Mouse (Mus musculus): ENCODE results near the gene Mrps11. TPM values are rescaled to one million over a fixed set of nuclear protein-coding genes. Genes with fewer than 3 reads are reported as not detected.

Mrps11 gene
- polyA plus RNA-seq, 1 experiment from 2014 or later: 64.7 TPM

GRCm38 (mm10) chr7:78785906-78786305 is 3.0 kb downstream of the Mrps11 start:
- H3K4me2 ChIP-seq: no peak overlapping the region
- no peak overlapping the region for H3K9ac ChIP-seq (ENCODE audit: low read depth, low read length)
- H3K36me3 ChIP-seq (ENCODE audit: control insufficient read depth, insufficient read depth, low read length): peaks cover 8% of the 10 kb centered on the region; the same call in 1 of the 2 replicates
- H3K4me1 ChIP-seq (ENCODE audit: control insufficient read depth, insufficient read depth, low read length): peaks cover 5% of the 10 kb centered on the region
- no peak overlapping the region for H3K4me3 ChIP-seq (ENCODE audit: low read depth, low read length)
- H3K27me3 ChIP-seq (ENCODE audit: control insufficient read depth, insufficient read depth, low read length): no peaks in the 10 kb centered on the region
- H3K27ac ChIP-seq (ENCODE audit: low read depth, low read length): no peak overlapping the region
- ATAC-seq (replicated peaks; ENCODE audit: insufficient number of reproducible peaks, low FRiP score, low TSS enrichment): no peak
- no peaks in the 10 kb centered on the region for H3K9me3 ChIP-seq (replicated peaks; ENCODE audit: control insufficient read depth, low read length)
- 74% methylated on average over 5 of the region's 5 CpGs for WGBS (ENCODE audit: insufficient replicate concordance)

GRCm38 (mm10) chr7:78787793-78788380 is 5.0 kb downstream of the Mrps11 start:
- H3K36me3 ChIP-seq (ENCODE audit: control insufficient read depth, insufficient read depth, low read length): peaks cover 8% of the 10 kb centered on the region; the same call in 1 of the 2 replicates
- 85% methylated on average over 12 of the region's 12 CpGs for WGBS (ENCODE audit: insufficient replicate concordance)

GRCm38 (mm10) chr7:78791359-78792222 is 8.7 kb downstream of the Mrps11 start:
- H3K9ac ChIP-seq (ENCODE audit: low read depth, low read length): no peak overlapping the region
- H3K27ac ChIP-seq (ENCODE audit: low read depth, low read length): no peak overlapping the region
- peaks cover 7% of the 10 kb centered on the region; the same call in 1 of the 2 replicates for H3K4me1 ChIP-seq (ENCODE audit: control insufficient read depth, insufficient read depth, low read length)
- peaks cover 8% of the 10 kb centered on the region; the same call in 1 of the 2 replicates for H3K36me3 ChIP-seq (ENCODE audit: control insufficient read depth, insufficient read depth, low read length)
- no peaks in the 10 kb centered on the region for H3K27me3 ChIP-seq (ENCODE audit: control insufficient read depth, insufficient read depth, low read length)
- no peak for ATAC-seq (replicated peaks; ENCODE audit: insufficient number of reproducible peaks, low FRiP score, low TSS enrichment)
- WGBS (ENCODE audit: insufficient replicate concordance): 83% methylated on average over 15 of the region's 15 CpGs
- H3K9me3 ChIP-seq (replicated peaks; ENCODE audit: control insufficient read depth, low read length): no peaks in the 10 kb centered on the region
- no peak overlapping the region for H3K4me2 ChIP-seq
- no peak overlapping the region for H3K4me3 ChIP-seq (ENCODE audit: low read depth, low read length)

More at GRCm38 (mm10) chr7:78787793-78788380, 5.0 kb downstream of the Mrps11 start:
- no peak overlapping the region for H3K27ac ChIP-seq (ENCODE audit: low read depth, low read length)
- no peak overlapping the region for H3K4me3 ChIP-seq (ENCODE audit: low read depth, low read length)
- H3K4me1 ChIP-seq (ENCODE audit: control insufficient read depth, insufficient read depth, low read length): no peaks in the 10 kb centered on the region
- H3K27me3 ChIP-seq (ENCODE audit: control insufficient read depth, insufficient read depth, low read length): no peaks in the 10 kb centered on the region
- no peaks in the 10 kb centered on the region for H3K9me3 ChIP-seq (replicated peaks; ENCODE audit: control insufficient read depth, low read length)
- H3K9ac ChIP-seq (ENCODE audit: low read depth, low read length): no peak overlapping the region
- no peak overlapping the region for H3K4me2 ChIP-seq
- ATAC-seq (replicated peaks; ENCODE audit: insufficient number of reproducible peaks, low FRiP score, low TSS enrichment): no peak

GRCm38 (mm10) chr7:78793895-78794570 is 11.1 kb downstream of the Mrps11 start:
- no peaks in the 10 kb centered on the region for H3K9me3 ChIP-seq (replicated peaks; ENCODE audit: control insufficient read depth, low read length)
- peaks cover 3% of the 10 kb centered on the region; the same call in 1 of the 2 replicates for H3K36me3 ChIP-seq (ENCODE audit: control insufficient read depth, insufficient read depth, low read length)
- ATAC-seq (replicated peaks; ENCODE audit: insufficient number of reproducible peaks, low FRiP score, low TSS enrichment): no peak
- no peak overlapping the region for H3K9ac ChIP-seq (ENCODE audit: low read depth, low read length)
- H3K4me3 ChIP-seq (ENCODE audit: low read depth, low read length): no peak overlapping the region
- no peak overlapping the region for H3K4me2 ChIP-seq
- WGBS (ENCODE audit: insufficient replicate concordance): 82% methylated on average over 13 of the region's 13 CpGs
- H3K4me1 ChIP-seq (ENCODE audit: control insufficient read depth, insufficient read depth, low read length): peaks cover 7% of the 10 kb centered on the region; the same call in 1 of the 2 replicates
- peaks cover 5% of the 10 kb centered on the region; the same call in 1 of the 2 replicates for H3K27me3 ChIP-seq (ENCODE audit: control insufficient read depth, insufficient read depth, low read length)
- H3K27ac ChIP-seq (ENCODE audit: low read depth, low read length): no peak overlapping the region

- no peaks in the 10 kb centered on the region; the same call in 1 of the 2 replicates for H3K36me3 ChIP-seq (ENCODE audit: control insufficient read depth, insufficient read depth, low read length)
- H3K4me3 ChIP-seq (ENCODE audit: low read depth, low read length): no peak overlapping the region
- 65% methylated on average over 6 of the region's 6 CpGs for WGBS (ENCODE audit: insufficient replicate concordance)
- ATAC-seq (replicated peaks; ENCODE audit: insufficient number of reproducible peaks, low FRiP score, low TSS enrichment): no peak
- H3K4me1 ChIP-seq (ENCODE audit: control insufficient read depth, insufficient read depth, low read length): peaks cover 7% of the 10 kb centered on the region; the same call in 1 of the 2 replicates
- peaks cover 8% of the 10 kb centered on the region; the same call in 1 of the 2 replicates for H3K27me3 ChIP-seq (ENCODE audit: control insufficient read depth, insufficient read depth, low read length)
- H3K4me2 ChIP-seq: no peak overlapping the region
- H3K9me3 ChIP-seq (replicated peaks; ENCODE audit: control insufficient read depth, low read length): no peaks in the 10 kb centered on the region
- H3K9ac ChIP-seq (ENCODE audit: low read depth, low read length): 0 out of 2 replicates have a peak overlapping the region, but pooled peaks have one; percentile 34
- H3K27ac ChIP-seq (ENCODE audit: low read depth, low read length): no peak overlapping the region
Observed at GRCm38 (mm10) chr7:78794571-78795092, 11.7 kb downstream of the Mrps11 start.

- no peak overlapping the region for H3K9ac ChIP-seq (ENCODE audit: low read depth, low read length)
- no peak overlapping the region for H3K4me3 ChIP-seq (ENCODE audit: low read depth, low read length)
- 82% methylated on average over 3 of the region's 3 CpGs for WGBS (ENCODE audit: insufficient replicate concordance)
- no peaks in the 10 kb centered on the region for H3K9me3 ChIP-seq (replicated peaks; ENCODE audit: control insufficient read depth, low read length)
- H3K36me3 ChIP-seq (ENCODE audit: control insufficient read depth, insufficient read depth, low read length): no peaks in the 10 kb centered on the region; the same call in 1 of the 2 replicates
- peaks cover 12% of the 10 kb centered on the region for H3K27me3 ChIP-seq (ENCODE audit: control insufficient read depth, insufficient read depth, low read length)
- H3K4me1 ChIP-seq (ENCODE audit: control insufficient read depth, insufficient read depth, low read length): peaks cover 7% of the 10 kb centered on the region; the same call in 1 of the 2 replicates
- H3K27ac ChIP-seq (ENCODE audit: low read depth, low read length): no peak overlapping the region
- no peak for ATAC-seq (replicated peaks; ENCODE audit: insufficient number of reproducible peaks, low FRiP score, low TSS enrichment)
- H3K4me2 ChIP-seq: no peak overlapping the region
Observed at GRCm38 (mm10) chr7:78796624-78797023, 13.7 kb downstream of the Mrps11 start.

GRCm38 (mm10) chr7:78797843-78798455 is 15.0 kb downstream of the Mrps11 start:
- Histone ChIP-seq H3K27me3 (ENCODE audit: control insufficient read depth, insufficient read depth, low read length) (peaks cover 12% of the 10 kb centered on the region), H3K4me3 (ENCODE audit: low read depth, low read length) (no peak overlapping the region), H3K4me1 (ENCODE audit: control insufficient read depth, insufficient read depth, low read length) (peaks cover 7% of the 10 kb centered on the region; the same call in 1 of the 2 replicates), H3K36me3 (ENCODE audit: control insufficient read depth, insufficient read depth, low read length) (no peaks in the 10 kb centered on the region; the same call in 1 of the 2 replicates), H3K9me3 (replicated peaks; ENCODE audit: control insufficient read depth, low read length) (no peaks in the 10 kb centered on the region), H3K9ac (ENCODE audit: low read depth, low read length) (no peak overlapping the region), H3K27ac (ENCODE audit: low read depth, low read length) (no peak overlapping the region), H3K4me2 (no peak overlapping the region)
- 62% methylated on average over 8 of the region's 9 CpGs for WGBS (ENCODE audit: insufficient replicate concordance)
- ATAC-seq (replicated peaks; ENCODE audit: insufficient number of reproducible peaks, low FRiP score, low TSS enrichment): no peak

Data from heart, embryonic 11.5 days (tissue).